Mouse (Mus musculus): Measurements from ENCODE around the gene Vmn2r81.
"Not testable (repeated sequence)": the region's sequence is repeated elsewhere in the genome, so short reads cannot be mapped to it uniquely, and the experiment has no call there.

The Vmn2r81 gene

GRCm38 (mm10) chr10:79247392-79247791 is at the start of gene Vmn2r81:
Gene Vmn2r81 (plus strand): TSS chr10:79247692.
- not testable (repeated sequence) for DNase-seq

DNA sequence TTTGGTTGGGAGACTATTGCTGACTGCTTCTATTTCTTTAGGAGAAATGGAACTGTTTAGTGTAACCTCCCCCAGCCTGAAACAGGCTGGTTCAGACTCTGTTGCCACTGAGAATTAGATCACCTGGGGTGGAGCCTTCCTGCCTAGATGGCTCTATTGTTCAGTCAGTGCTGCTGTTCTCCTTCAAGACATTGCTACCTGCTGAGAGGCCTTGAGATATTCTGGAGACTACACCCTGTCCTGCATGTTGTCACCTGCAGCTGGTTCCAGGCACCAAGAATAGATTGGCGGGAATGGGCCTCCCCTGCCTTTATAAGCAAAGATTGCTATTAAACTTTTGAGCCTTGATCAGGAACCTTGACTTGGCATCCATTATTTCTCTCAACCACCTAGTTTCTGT is 47.5 kb upstream of the Vmn2r81 start:
- DNase-seq = not testable (repeated sequence)

DNA sequence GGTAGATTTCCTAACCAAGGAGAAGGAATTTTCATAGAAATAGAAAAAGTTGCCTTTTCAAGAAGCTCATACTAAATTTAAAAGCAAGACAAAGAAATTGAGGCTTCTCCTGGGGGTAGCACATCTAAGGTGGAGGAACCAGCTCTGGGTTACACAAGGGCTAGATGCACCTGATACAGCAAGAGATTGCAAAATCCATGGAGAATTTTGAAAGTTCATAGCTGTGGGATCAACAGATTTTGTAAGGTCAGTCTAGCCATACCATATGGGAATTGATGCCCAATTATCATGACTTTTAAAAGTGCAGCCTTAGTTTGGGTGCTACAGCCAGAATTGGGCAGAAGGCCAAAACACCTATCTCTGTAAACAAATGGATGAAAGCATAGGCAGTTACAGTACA is 27.1 kb upstream of the Vmn2r81 start:
- no peak for DNase-seq

DNA sequence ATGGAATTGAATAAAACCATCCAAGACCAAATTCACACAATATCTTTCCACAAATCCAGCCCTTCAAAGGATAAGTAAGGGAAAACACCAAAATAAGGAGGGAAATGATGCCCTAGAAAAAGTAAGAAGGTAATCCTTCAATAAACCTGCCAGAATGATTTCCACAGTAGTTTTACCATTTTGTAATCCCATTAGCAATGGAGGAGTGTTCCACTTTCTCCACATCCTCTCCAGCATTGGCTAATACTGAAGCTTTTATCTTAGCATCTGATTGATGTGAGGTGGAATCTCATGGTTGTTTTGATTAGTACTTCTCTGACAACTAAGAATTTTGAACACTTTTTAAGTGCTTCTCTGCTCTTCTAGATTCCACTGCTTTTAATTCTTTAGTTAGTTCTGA is 25.9 kb upstream of the Vmn2r81 start:
- no peak for DNase-seq

DNA sequence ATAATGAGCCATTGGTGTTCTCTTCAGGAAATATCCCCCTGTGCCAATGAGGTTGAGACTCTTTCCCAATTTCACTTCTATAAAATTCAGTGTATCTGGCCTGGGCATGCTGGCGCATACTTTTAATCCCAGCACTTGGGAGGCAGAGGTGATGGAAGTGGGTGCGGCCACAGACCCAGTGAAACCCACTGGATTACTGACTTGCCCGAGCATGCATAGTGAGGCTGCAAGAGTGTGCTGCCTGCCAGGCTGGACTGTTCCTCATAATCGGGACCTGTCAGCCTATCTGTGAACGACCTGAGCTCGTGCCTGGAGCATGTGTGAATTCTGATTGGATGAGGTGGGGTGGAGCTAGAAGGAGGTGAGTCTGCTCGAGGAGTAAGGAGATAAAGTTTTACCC is 25.3 kb upstream of the Vmn2r81 start:
- DNase-seq = no peak

DNA sequence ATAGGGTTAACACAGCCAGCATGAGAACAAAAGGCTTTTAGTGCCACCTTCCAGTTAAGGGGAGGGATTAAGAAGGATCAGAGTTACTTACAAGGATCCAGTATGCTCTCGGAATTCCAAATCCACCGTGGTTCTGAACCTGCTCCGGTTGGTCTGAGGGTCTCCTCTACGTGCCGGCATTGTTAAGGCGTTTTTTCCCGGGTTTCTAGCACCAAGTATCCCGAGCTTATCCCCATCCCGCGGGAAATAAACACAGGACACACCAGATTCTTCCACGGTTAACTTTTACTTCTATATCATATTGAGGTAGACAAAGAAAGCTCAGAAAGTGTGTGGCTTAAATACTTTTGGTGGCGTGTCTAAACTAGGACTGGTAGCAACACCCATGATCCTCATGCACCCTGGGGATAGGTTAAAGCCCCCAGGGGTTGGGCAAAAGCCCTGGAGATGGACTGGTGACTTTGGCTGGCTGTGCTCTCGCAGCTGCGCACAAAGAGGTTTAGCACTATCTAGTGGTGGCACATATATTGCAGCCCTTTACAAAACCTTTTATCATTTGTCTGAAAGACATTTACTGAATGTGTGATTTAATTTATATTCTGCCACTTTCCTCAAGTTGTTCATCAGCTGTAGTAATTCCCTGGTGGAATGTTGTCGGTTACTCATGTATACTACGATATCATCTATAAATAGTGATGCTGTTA is 74.7 kb downstream of the Vmn2r81 start:
- DNase-seq = not testable (repeated sequence)

DNA sequence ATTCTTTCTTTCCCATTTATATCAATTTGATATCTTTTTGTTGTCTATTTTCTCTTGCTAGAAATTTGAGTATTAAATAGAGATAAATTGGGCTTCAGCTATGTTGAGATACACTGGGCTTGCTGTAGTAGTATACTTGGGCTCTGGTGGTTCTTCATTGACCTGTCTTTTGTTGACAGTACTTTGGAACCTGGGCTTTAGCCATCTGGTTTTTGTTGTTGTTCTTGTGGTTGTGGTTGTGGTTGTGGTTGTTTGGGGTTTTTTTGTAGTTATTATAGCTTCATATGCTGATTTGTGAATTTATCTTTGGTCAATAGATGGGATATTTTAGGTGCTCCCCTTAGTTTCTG is 75.2 kb downstream of the Vmn2r81 start:
- DNase-seq = no peak

Measured in kidney, adult 18-20 months (tissue).